Mouse (Mus musculus) kidney, postnatal 10 days (tissue): ENCODE measurements around the gene Grk5.

Source experiments
- DNase-seq: peaks from one replicate; pipeline ENCODE4 v3.0.0; 2021; ENCODE audit warnings: mixed read lengths

Grk5 gene

DNA sequence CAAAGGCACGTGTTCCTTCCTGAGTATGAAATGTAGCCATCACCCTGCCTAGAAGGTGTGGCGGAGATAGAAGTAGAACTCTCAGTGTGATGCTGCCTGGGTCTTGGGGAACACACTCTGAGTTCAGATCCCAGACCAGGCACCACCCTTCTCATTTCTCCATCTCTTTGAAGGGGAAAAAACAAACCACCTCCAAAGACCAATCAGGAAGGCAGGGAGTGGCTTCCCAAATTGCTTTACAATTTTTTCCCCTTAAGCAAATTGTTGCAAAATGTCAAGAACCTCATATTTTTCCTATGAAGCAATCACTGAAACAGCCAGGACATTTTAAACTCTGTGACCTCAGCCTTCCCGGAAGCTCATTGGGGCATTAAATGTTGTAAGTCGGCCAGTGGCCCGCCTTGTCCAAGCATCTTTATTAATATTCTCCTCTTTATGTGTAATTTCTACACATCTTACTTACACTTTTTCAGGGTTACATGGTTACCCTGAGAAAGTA lies 190.8 kb downstream of the Grk5 start:
- DNase-seq = no peak

DNA sequence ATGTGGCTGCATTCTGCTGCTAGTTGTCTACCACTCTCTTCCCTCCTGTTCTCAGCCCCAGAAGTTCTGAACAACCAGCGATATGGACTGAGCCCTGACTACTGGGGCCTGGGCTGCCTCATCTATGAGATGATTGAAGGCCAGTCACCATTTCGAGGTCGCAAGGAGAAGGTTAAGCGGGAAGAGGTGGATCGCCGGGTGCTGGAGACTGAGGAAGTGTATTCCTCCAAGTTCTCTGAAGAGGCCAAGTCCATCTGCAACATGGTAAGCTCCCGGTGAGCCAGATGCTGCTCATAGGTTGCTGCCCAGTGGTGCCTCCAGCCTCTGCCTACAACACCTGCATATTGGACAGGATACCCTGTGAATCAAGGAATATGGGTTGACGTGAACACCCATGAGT lies 193.5 kb downstream of the Grk5 start:
- no peak for DNase-seq

DNA sequence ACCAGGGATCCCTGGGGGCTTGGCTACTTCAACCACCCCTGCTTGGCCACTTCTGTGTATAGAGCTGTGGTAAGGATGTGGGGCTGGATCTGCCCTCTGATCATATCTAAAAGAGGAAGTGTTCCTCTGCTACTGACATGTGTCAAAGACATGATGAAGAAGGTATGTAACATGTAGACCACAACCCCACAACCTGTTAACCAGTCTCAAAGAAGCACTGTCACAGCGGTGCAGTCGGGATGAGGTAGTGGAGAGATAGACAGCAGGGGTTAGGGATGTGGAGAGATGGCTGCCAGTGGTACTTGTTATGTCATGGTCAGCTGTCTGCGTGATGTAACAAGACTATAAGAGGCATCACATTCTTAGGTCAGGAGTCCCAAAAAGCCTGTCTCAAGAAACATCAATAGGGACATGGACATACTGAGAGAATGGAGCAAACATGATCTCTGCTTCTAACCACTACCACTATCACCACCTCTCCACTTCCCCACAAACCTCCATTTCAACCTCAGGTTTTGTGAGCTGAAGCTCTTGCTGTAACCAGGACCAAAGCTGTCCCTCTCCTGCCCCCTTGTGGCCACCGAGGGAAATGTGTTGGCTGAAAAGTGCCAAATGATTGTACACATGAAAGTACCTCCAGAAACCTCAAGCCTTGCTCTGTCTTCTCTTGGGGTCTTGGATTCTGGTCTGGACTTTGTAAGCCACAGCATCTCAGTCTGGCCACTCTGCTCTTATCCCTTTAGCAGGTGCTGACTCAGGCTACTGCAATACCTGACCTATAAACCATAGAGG lies 194.8 kb downstream of the Grk5 start:
- DNase-seq = peak; percentile 92

DNA sequence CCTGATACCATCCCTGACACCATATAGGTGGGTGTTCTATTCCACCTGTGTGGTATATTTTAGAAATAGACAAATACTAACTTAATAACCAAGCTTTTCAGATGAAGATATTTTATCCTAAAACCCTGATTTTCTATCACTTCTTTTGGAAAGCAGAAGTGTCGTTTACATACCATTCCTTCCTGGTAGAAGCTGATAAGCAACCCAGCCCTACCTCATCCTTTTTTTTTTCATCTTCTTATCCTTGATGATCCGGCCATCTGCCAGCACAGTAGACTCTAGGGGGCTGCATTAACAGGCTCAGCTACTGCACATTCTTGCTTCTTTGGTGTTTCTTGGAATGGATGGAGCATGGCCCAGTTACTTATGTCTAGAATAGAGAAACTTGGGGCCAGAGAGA lies 195.7 kb downstream of the Grk5 start:
- no peak for DNase-seq

DNA sequence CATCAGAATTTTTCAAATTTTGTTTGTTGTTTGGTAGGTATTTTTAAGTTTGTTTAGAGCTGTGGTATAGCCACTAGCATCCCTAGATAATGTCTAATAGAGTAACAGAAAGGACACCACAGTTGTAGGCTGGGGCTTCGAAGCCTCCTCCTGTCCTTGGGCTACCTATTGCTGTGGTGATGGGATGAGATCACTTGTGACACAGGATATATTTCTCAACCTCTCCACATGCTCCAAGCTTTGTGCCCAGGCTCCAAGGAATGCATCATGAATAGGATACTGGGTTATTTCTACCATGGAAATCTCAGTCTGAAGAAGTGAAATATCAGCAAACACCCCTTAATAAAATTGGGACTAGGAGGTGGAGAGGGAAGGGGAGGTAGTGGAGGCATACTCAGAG lies 198.2 kb downstream of the Grk5 start:
- no peak for DNase-seq

DNA sequence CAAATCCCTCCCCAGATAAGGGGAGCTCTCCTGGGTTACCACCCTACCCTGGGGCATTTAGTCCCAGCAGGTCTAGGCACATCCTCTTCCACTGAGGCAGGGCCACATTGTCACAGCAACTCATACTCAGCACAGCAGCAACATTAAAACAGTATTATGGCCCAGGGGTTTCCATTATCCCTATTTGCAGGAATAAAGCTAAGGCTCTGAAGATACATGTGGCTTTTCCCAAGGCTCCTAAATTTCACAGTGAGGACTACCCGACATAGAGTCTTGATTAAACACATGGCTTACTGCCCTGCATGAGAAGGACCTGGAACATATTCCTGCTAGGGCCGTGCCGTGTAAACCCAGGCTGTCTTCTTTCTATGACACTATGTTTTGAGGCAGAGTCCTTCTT lies 199.5 kb downstream of the Grk5 start:
- DNase-seq = no peak

DNA sequence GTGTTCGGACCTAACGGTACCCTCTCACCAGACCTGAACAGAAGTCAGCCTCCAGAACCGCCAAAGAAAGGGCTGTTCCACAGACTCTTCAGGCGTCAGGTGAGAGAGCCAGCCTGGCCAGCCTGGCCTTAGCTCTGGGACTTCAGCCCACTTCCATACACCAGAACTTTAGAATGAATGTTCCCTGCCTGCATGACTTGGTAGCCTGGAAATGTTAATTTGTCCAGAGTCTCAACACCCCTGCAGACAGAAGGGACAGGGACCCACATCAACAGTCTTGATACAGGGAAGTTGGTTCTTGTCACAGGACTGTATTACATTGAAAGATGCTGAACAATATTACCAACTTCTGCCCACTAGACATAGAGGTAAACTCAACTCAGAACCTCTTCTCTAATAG lies 201.0 kb downstream of the Grk5 start:
- DNase-seq = no peak

DNA sequence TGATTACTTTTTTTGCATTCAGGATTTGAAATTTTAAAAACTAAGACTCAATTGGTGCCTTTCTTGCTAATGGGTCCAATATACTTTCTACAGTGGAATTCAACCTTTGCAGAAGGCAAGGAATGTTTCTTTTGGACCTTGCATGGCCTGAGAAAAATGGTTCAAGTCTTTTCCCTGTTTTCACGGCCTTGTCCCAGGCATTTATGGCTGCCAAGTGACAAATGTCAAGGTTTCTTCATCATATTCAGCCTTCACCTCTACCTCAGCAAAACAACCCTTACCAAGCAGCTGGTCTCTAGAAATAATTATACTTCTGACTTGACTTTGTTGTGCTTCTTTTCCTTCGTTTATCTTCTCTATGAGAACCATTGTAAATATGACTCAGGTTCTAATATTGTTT lies 207.2 kb downstream of the Grk5 start:
- no peak for DNase-seq

DNA sequence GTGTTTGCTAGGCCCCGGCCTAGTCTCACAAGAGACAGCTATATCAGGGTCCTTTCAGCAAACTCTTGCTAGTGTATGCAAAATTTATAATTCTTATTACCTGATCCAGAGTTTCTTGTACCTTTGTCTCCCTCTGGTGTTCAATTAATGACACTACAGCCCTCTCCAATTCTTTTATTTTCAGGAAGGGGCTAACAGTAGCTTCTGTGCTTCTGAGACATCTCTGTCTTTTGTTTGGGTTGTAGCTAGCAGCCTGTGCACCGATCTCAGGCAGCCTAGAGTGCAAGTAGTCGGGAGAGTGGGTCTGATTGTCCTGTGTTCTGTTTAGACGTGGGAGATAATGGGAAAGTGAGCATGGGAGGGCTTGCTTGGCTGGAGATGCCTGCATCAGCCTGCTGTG lies 208.2 kb downstream of the Grk5 start:
- no peak for DNase-seq

DNA sequence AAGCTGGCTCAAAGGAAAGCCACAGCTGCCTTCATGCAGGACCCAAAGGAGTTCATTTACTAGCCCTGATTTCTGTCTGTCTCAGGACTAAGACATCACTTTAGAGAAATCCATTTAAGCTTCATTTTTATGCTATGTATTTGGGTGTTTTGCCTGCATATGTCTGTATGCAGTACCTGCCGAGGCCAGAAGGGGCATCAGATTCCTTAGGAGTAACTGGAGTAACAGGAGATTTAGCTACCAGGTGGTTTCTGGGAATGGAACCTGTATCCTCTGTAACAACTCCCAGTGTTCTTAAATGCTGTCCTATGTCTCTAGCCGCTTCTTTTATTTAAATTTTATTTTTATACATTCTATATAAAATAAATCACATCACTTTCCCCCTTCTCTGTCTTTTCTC lies 220.6 kb downstream of the Grk5 start:
- DNase-seq = peak; percentile 17

DNA sequence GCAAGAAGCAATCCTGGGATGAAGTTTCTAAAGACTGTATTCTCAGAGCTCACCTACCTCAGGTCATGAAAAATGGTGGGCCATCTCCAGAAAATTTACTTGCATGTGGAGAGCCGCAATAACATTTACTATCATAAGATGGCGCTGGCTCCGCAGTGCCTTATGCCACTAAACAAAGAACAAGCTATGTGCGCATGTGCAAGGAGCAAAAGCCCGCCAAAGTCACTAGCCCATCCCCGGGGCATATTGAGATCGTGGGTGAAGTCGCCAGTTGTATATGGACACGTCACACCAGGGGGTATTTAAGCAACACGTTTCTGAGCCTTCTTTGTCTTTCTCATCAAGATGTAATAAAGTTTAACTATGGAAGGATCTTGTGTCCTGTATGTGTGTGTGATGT lies 241.5 kb downstream of the Grk5 start:
- DNase-seq = no peak

DNA sequence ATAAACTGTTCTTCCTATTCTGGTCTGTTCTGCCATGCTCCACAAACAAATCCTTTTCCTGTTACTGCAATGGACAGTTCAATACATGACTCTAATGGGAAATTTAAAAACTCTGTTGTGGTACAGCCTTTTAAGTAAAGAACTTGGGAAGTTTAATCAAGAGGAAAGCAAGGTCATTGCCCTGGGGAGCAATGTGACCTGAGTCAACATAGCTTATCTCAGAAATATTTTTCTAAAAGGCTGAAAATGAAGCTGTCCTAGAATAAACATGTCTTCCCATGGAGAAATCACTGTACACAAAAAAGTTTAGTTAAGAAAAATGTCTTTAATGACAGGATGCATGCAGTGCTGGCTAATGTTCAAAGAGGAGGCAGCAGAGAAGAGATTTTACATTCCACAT lies 249.1 kb downstream of the Grk5 start:
- peak; percentile 28 for DNase-seq

DNA sequence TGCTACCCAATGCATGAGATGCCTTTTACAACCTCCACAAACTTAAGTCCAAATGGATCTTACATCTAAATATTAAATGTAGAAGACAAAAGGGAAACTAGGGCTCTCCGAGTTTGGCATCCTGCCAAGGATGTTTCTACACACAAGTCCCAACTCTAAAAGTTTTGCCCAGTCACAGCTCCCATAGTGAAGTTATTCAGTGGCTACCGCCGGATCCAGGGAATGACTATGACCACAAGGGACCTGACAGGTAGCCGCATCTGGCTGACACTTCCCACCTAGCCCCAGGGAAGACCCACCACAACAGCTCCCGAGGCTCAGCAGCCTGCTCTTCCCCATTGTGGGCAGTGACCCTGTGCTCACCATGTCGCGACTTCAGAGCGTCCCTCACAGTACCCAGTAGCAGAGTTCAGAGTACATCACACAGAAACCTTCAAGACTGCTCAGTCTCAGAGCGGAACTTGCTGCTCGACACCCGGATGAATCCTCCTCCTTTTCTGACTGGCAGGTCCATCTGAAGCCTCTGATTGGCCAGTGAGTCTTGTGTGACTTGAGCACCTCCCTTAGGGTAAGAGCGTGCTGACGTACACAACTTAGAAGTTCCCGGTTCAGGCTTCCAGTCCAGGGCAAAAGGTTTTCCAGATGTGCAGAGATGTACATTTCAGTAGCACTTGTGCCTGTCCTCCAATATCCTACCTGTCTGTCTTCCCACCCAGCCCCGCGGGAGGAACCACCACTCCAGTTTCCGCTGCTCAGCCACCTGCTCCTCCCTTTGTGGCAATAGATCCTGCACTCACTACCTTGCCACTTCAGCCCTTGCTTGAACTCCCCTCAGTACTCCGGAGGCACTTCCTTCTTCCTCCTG lies 251.0 kb downstream of the Grk5 start, which contains the start of gene Zfp950:
Gene Zfp950, minus strand, starts transcription at position 499 of the 865 bp plus-strand sequence.
- DNase-seq = peak; percentile 86

DNA sequence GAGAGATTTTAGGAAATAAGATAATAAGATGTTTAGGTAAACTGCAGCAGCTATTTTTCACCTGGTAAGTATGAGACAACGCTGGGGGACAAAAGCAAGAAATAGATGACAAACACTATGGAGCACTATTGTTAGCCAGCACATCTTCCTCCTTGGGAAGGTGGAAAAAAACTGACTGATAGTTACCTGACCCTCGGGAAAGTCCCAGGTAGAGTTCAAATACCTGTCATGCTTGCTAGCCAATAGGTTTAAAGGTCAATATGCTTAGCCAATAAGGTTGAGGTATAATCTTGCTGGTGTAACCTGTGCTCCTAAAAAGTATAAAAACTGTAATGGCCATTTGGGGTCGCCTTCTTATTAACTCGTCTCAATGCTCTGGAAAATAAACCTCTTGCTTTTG lies 251.8 kb downstream of the Grk5 start:
- DNase-seq = no peak
